Comparison of ENCODE assay signal across 11 mouse cellular contexts in genomic region chr3:28141716-28142115, GRCm38 (mm10).
"Had no signal": no experiment of that assay in that cellular context is flagged by ENCODE, and none has a peak within 500 bp of the region (broad histone marks: within the 10 kb centered on the region; RNA-seq: fewer than 3 reads in every experiment).

No protein-coding gene starts in this region.

- H3K4me3 ChIP-seq: limb, embryonic 12.5 days; liver, embryonic 13.5 days; midbrain, embryonic 15.5 days; neural tube, embryonic 12.5 days had no signal

- H3K9me3 ChIP-seq: limb, embryonic 12.5 days; liver, embryonic 13.5 days; midbrain, embryonic 15.5 days; neural tube, embryonic 12.5 days had no signal

- DNase-seq: kidney, adult 8-10 months; layer of hippocampus, adult 9-11 months; layer of hippocampus, postnatal 36 days; liver; liver, embryonic 13.5 days; liver, postnatal 0 days; right cerebral cortex, postnatal 4 days; thymus, postnatal 36 days had no signal

- H3K27me3 ChIP-seq: limb, embryonic 12.5 days; liver, embryonic 13.5 days; midbrain, embryonic 15.5 days; neural tube, embryonic 12.5 days had no signal

- H3K27ac ChIP-seq: limb, embryonic 12.5 days; liver, embryonic 13.5 days; midbrain, embryonic 15.5 days; neural tube, embryonic 12.5 days had no signal

- H3K4me1 ChIP-seq: limb, embryonic 12.5 days; liver, embryonic 13.5 days; midbrain, embryonic 15.5 days; neural tube, embryonic 12.5 days had no signal

- H3K36me3 ChIP-seq: limb, embryonic 12.5 days; liver, embryonic 13.5 days; midbrain, embryonic 15.5 days; neural tube, embryonic 12.5 days had no signal
